Mouse (Mus musculus) midbrain, embryonic 12.5 days (tissue): ENCODE measurements around the gene Ly6g5c. TPM values are rescaled to one million over a fixed set of nuclear protein-coding genes. Genes with fewer than 3 reads are reported as not detected.
"Not testable (repeated sequence)": the region's sequence is repeated elsewhere in the genome, so short reads cannot be mapped to it uniquely, and the experiment has no call there.

Experiments used
- ATAC-seq: fragments of 200-750 bp; cut with Nextera tagmentation; 2 replicates; pipeline ENCODE4 v1.8.0; 2017; ENCODE audit warnings: low read depth, moderate TSS enrichment, moderate library complexity; ENCODE audit not compliant: low FRiP score
- H3K27ac ChIP-seq: fragments of 300-500 bp; sonication (generic); replicated peaks from 2 replicates; pipeline ENCODE4 v1.5.1; 2016; ENCODE audit warnings: mild to moderate bottlenecking
- H3K27me3 ChIP-seq: fragments of 300-500 bp; sonication (generic); 2 replicates; pipeline ENCODE4 v1.6.1; 2016; ENCODE audit warnings: mild to moderate bottlenecking
- H3K36me3 ChIP-seq: fragments of 300-500 bp; sonication (generic); 2 replicates; pipeline ENCODE4 v1.6.1; 2016
- H3K4me1 ChIP-seq: fragments of 300-500 bp; sonication (generic); 2 replicates; pipeline ENCODE4 v1.6.1; 2016
- H3K4me2 ChIP-seq: fragments of 300-500 bp; sonication (generic); replicated peaks from 2 replicates; pipeline ENCODE4 v1.6.1; 2016; ENCODE audit warnings: mild to moderate bottlenecking, moderate library complexity
- H3K4me3 ChIP-seq: fragments of 300-500 bp; sonication (generic); 2 replicates; pipeline ENCODE4 v1.5.1; 2016; ENCODE audit warnings: mild to moderate bottlenecking
- H3K9ac ChIP-seq: fragments of 300-500 bp; sonication (generic); replicated peaks from 2 replicates; pipeline ENCODE4 v1.6.1; 2016; ENCODE audit warnings: mild to moderate bottlenecking, moderate library complexity
- H3K9me3 ChIP-seq: fragments of 300-500 bp; sonication (generic); 2 replicates; pipeline ENCODE4 v1.6.1; 2016; ENCODE audit warnings: mild to moderate bottlenecking
- WGBS: fragments of 180-500 bp; shearing (Covaris S2); methylation state at CpG from one replicate; pipeline ENCODE4 v1.1.7; 2016; 5-methylcytosine and 5-hydroxymethylcytosine counted together
- polyA plus RNA-seq: library from polyadenylated mRNA; unstranded; fragments of >200 nt; fragmentation: Nextera tagmentation; extraction: Ambion mirVana; gene quantifications from 2 replicates; pipeline ENCODE4 v1.2.1, GENCODE M21; 2016

Gene Ly6g5c
- polyA plus RNA-seq, 1 experiment from 2014 or later: not detected

GRCm38 (mm10) chr17:35121871-35122303 lies 13.8 kb downstream of the Ly6g5c start, which contains the start of gene Csnk2b:
Gene Csnk2b, minus strand, starts transcription at chr17:35122053.
- Histone ChIP-seq H3K4me3 (peak within 1 kb of the TSS; percentile 96), H3K9ac (peak within 1 kb of the TSS; percentile 96), H3K27me3 (no peaks in the 10 kb centered on the region), H3K4me2 (peak within 1 kb of the TSS; percentile 99), H3K9me3 (no peaks in the 10 kb centered on the region), H3K4me1 (peaks cover 37% of the 10 kb centered on the region), H3K27ac (peak within 1 kb of the TSS; percentile 93), H3K36me3 (peaks cover 44% of the 10 kb centered on the region)
- no peak; the same call in 1 of the 2 replicates for ATAC-seq
- under 1% methylated on average over 19 of the region's 19 CpGs for WGBS

GRCm38 (mm10) chr17:35123287-35123686 lies 15.2 kb downstream of the Ly6g5c start:
- peaks cover 46% of the 10 kb centered on the region for H3K4me1 ChIP-seq
- H3K9ac ChIP-seq: not testable (repeated sequence)

GRCm38 (mm10) chr17:35124261-35124896 lies 16.3 kb downstream of the Ly6g5c start:
- H3K27ac ChIP-seq, H3K27me3 ChIP-seq, H3K4me3 ChIP-seq, H3K9me3 ChIP-seq, H3K4me2 ChIP-seq, ATAC-seq, H3K9ac ChIP-seq: not testable (repeated sequence)
- Histone ChIP-seq H3K4me1 (peaks cover 46% of the 10 kb centered on the region), H3K36me3 (peaks cover 24% of the 10 kb centered on the region)
- WGBS: 94% methylated on average over 12 of the region's 12 CpGs

More at GRCm38 (mm10) chr17:35123287-35123686, 15.2 kb downstream of the Ly6g5c start:
- H3K9me3 ChIP-seq, H3K27ac ChIP-seq, H3K4me2 ChIP-seq, ATAC-seq, H3K27me3 ChIP-seq, H3K4me3 ChIP-seq: not testable (repeated sequence)
- WGBS: 90% methylated on average over 9 of the region's 9 CpGs
- H3K36me3 ChIP-seq: peaks cover 32% of the 10 kb centered on the region

GRCm38 (mm10) chr17:35125081-35125480 lies 17.0 kb downstream of the Ly6g5c start:
- no peak for ATAC-seq
- 0 out of 2 replicates have a peak overlapping the region, but pooled peaks have one; percentile 63 for H3K4me3 ChIP-seq

GRCm38 (mm10) chr17:35125578-35125977 lies 17.5 kb downstream of the Ly6g5c start:
- Histone ChIP-seq H3K4me2 (peak overlapping the region; percentile 74), H3K9me3 (no peaks in the 10 kb centered on the region), H3K36me3 (peaks cover 27% of the 10 kb centered on the region), H3K4me1 (peaks cover 37% of the 10 kb centered on the region), H3K9ac (no peak overlapping the region), H3K27ac (no peak overlapping the region), H3K27me3 (no peaks in the 10 kb centered on the region), H3K4me3 (peak overlapping the region; percentile 63)
- no peak for ATAC-seq
- 41% methylated on average over 6 of the region's 6 CpGs for WGBS

More at GRCm38 (mm10) chr17:35125081-35125480, 17.0 kb downstream of the Ly6g5c start:
- Histone ChIP-seq H3K9ac (no peak overlapping the region), H3K27me3 (no peaks in the 10 kb centered on the region), H3K9me3 (no peaks in the 10 kb centered on the region), H3K4me1 (peaks cover 42% of the 10 kb centered on the region), H3K27ac (no peak overlapping the region), H3K36me3 (peaks cover 24% of the 10 kb centered on the region), H3K4me2 (no peak overlapping the region)
- 100% methylated on average over 1 of the region's 1 CpGs for WGBS

GRCm38 (mm10) chr17:35126206-35126611 lies 18.1 kb downstream of the Ly6g5c start, which contains the start of gene D17H6S53E:
Gene D17H6S53E, plus strand, starts transcription at chr17:35126373.
- H3K4me1 ChIP-seq: peaks cover 37% of the 10 kb centered on the region
- H3K9ac ChIP-seq: peak within 1 kb of the TSS; percentile 86
- H3K36me3 ChIP-seq: peaks cover 27% of the 10 kb centered on the region
- peak within 1 kb of the TSS; percentile 64 for H3K27ac ChIP-seq
- peak within 1 kb of the TSS; percentile 63 for H3K4me3 ChIP-seq
- no peaks in the 10 kb centered on the region for H3K9me3 ChIP-seq
- H3K27me3 ChIP-seq: no peaks in the 10 kb centered on the region
- 0 out of 2 replicates have a peak, but pooled peaks have one; percentile 20 for ATAC-seq
- peak within 1 kb of the TSS; percentile 74 for H3K4me2 ChIP-seq
- WGBS: under 1% methylated on average over 36 of the region's 36 CpGs

GRCm38 (mm10) chr17:35127017-35127416 lies 18.9 kb downstream of the Ly6g5c start:
- Histone ChIP-seq H3K4me2 (peak overlapping the region; percentile 74), H3K9me3 (no peaks in the 10 kb centered on the region), H3K27ac (0 out of 2 replicates have a peak overlapping the region, but pooled peaks have one; percentile 7), H3K27me3 (no peaks in the 10 kb centered on the region), H3K4me1 (peaks cover 36% of the 10 kb centered on the region), H3K9ac (peak overlapping the region; percentile 86), H3K4me3 (peak overlapping the region; percentile 63), H3K36me3 (peaks cover 27% of the 10 kb centered on the region)
- WGBS: 71% methylated on average over 13 of the region's 13 CpGs
- no peak for ATAC-seq

GRCm38 (mm10) chr17:35128996-35129395 lies 20.9 kb downstream of the Ly6g5c start:
- H3K36me3 ChIP-seq: peaks cover 18% of the 10 kb centered on the region
- H3K27me3 ChIP-seq: no peaks in the 10 kb centered on the region
- ATAC-seq: no peak
- peaks cover 27% of the 10 kb centered on the region for H3K4me1 ChIP-seq
- WGBS: 77% methylated on average over 11 of the region's 11 CpGs
- H3K27ac ChIP-seq: no peak overlapping the region
- no peak overlapping the region for H3K4me3 ChIP-seq
- no peak overlapping the region for H3K9ac ChIP-seq
- H3K4me2 ChIP-seq: no peak overlapping the region
- no peaks in the 10 kb centered on the region for H3K9me3 ChIP-seq

- H3K4me2 ChIP-seq: no peak overlapping the region
- no peak for ATAC-seq
- WGBS: 89% methylated on average over 8 of the region's 8 CpGs
- no peak overlapping the region for H3K27ac ChIP-seq
- no peak overlapping the region for H3K9ac ChIP-seq
- H3K36me3 ChIP-seq: 0 out of 2 replicates have a peak, but pooled peaks cover 7% of the 10 kb centered on the region
- no peaks in the 10 kb centered on the region for H3K27me3 ChIP-seq
- H3K9me3 ChIP-seq: no peaks in the 10 kb centered on the region
- no peak overlapping the region for H3K4me3 ChIP-seq
- peaks cover 18% of the 10 kb centered on the region for H3K4me1 ChIP-seq
These were observed 23.0 kb downstream of the Ly6g5c start for GRCm38 (mm10) chr17:35131038-35131437.

- H3K4me3 ChIP-seq: no peak within 1 kb of the TSS
- no peaks in the 10 kb centered on the region for H3K9me3 ChIP-seq
- no peak within 1 kb of the TSS for H3K9ac ChIP-seq
- WGBS: 80% methylated on average over 15 of the region's 15 CpGs
- H3K36me3 ChIP-seq: 0 out of 2 replicates have a peak, but pooled peaks cover 7% of the 10 kb centered on the region
- ATAC-seq: no peak
- H3K27ac ChIP-seq: no peak within 1 kb of the TSS
- no peak within 1 kb of the TSS for H3K4me2 ChIP-seq
- H3K4me1 ChIP-seq: peaks cover 17% of the 10 kb centered on the region
- no peaks in the 10 kb centered on the region for H3K27me3 ChIP-seq
These were observed 23.6 kb downstream of the Ly6g5c start, which contains the start of gene Apom for GRCm38 (mm10) chr17:35131500-35132173. Gene Apom, minus strand, starts transcription at chr17:35132050.

GRCm38 (mm10) chr17:35132174-35132560 lies 24.1 kb downstream of the Ly6g5c start:
- no peak for ATAC-seq

GRCm38 (mm10) chr17:35133517-35133916 lies 25.4 kb downstream of the Ly6g5c start:
- H3K36me3 ChIP-seq: peaks cover 12% of the 10 kb centered on the region
- H3K4me3 ChIP-seq: no peak overlapping the region
- no peak overlapping the region for H3K4me2 ChIP-seq
- 96% methylated on average over 7 of the region's 7 CpGs for WGBS
- no peaks in the 10 kb centered on the region for H3K9me3 ChIP-seq
- no peak for ATAC-seq
- H3K4me1 ChIP-seq: peaks cover 22% of the 10 kb centered on the region
- H3K27ac ChIP-seq: no peak overlapping the region
- H3K9ac ChIP-seq: no peak overlapping the region
- H3K27me3 ChIP-seq: no peaks in the 10 kb centered on the region

More at GRCm38 (mm10) chr17:35132174-35132560, 24.1 kb downstream of the Ly6g5c start:
- no peak overlapping the region for H3K4me2 ChIP-seq
- peaks cover 17% of the 10 kb centered on the region for H3K4me1 ChIP-seq
- H3K4me3 ChIP-seq: no peak overlapping the region
- no peaks in the 10 kb centered on the region for H3K27me3 ChIP-seq
- H3K9me3 ChIP-seq: no peaks in the 10 kb centered on the region
- no peak overlapping the region for H3K9ac ChIP-seq
- 78% methylated on average over 3 of the region's 3 CpGs for WGBS
- H3K36me3 ChIP-seq: 0 out of 2 replicates have a peak, but pooled peaks cover 7% of the 10 kb centered on the region
- no peak overlapping the region for H3K27ac ChIP-seq
